Mouse (Mus musculus): ENCODE measurements at regions not wholly inside any gene's neighbourhood (a gene's known extent, or its start where the extent isn't known, plus 50 kb on each side); places are given as distances from the start of the nearest gene placed in this dataset.
A peak's percentile ranks its signal among the peaks of the same experiment; 100 is the strongest.

- DNase-seq (ENCODE audit: low spot score) = no peak
- Histone ChIP-seq H3K36me3 (no peaks in the 10 kb centered on the region), H3K9me3 (no peaks in the 10 kb centered on the region), H3K4me3 (no peak overlapping the region), H3K27me3 (ENCODE audit: insufficient read depth, poor library complexity, severe bottlenecking) (no peaks in the 10 kb centered on the region), H3K4me1 (replicated peaks) (peaks cover 7% of the 10 kb centered on the region; the same call in 1 of the 2 replicates), H3K27ac (no peak overlapping the region)
- 94% methylated on average over 6 of the region's 6 CpGs for WGBS
Measured at GRCm38 (mm10) chr12:52622398-52622797, 76.8 kb upstream of the Akap6 start.

GRCm38 (mm10) chr12:52623416-52624108 is 75.6 kb upstream of the Akap6 start:
- no peaks in the 10 kb centered on the region for H3K27me3 ChIP-seq (ENCODE audit: insufficient read depth, poor library complexity, severe bottlenecking)
- peak overlapping the region; percentile 45; the same call in 1 of the 2 replicates for H3K27ac ChIP-seq
- H3K4me1 ChIP-seq (replicated peaks) = peaks cover 7% of the 10 kb centered on the region; the same call in 1 of the 2 replicates
- H3K9me3 ChIP-seq = no peaks in the 10 kb centered on the region
- WGBS = 56% methylated on average over 10 of the region's 10 CpGs
- no peaks in the 10 kb centered on the region for H3K36me3 ChIP-seq
- no peak for DNase-seq (ENCODE audit: low spot score)
- no peak overlapping the region for H3K4me3 ChIP-seq

- no peaks in the 10 kb centered on the region for H3K27me3 ChIP-seq (ENCODE audit: insufficient read depth, poor library complexity, severe bottlenecking)
- 84% methylated on average over 1 of the region's 1 CpGs for WGBS
- no peaks in the 10 kb centered on the region for H3K36me3 ChIP-seq
- H3K4me3 ChIP-seq = no peak overlapping the region
- no peaks in the 10 kb centered on the region for H3K9me3 ChIP-seq
- no peak overlapping the region for H3K27ac ChIP-seq
- no peak for DNase-seq (ENCODE audit: low spot score)
- H3K4me1 ChIP-seq (replicated peaks) = peaks cover 7% of the 10 kb centered on the region; the same call in 1 of the 2 replicates
Measured at GRCm38 (mm10) chr12:52624871-52625270, 74.3 kb upstream of the Akap6 start.

- Histone ChIP-seq H3K9me3 (no peaks in the 10 kb centered on the region), H3K4me1 (replicated peaks) (peaks cover 2% of the 10 kb centered on the region; the same call in 1 of the 2 replicates)
- 74% methylated on average over 5 of the region's 5 CpGs for WGBS
Measured at GRCm38 (mm10) chr12:52628771-52629170, 70.4 kb upstream of the Akap6 start.

GRCm38 (mm10) chr12:52635121-52635878 is 63.9 kb upstream of the Akap6 start:
- DNase-seq (ENCODE audit: low spot score) = no peak

More at GRCm38 (mm10) chr12:52628771-52629170, 70.4 kb upstream of the Akap6 start:
- no peak overlapping the region for H3K4me3 ChIP-seq
- no peaks in the 10 kb centered on the region for H3K27me3 ChIP-seq (ENCODE audit: insufficient read depth, poor library complexity, severe bottlenecking)
- no peak overlapping the region for H3K27ac ChIP-seq
- H3K36me3 ChIP-seq = no peaks in the 10 kb centered on the region
- DNase-seq (ENCODE audit: low spot score) = no peak

GRCm38 (mm10) chr12:52636186-52636881 is 62.8 kb upstream of the Akap6 start:
- WGBS = 71% methylated on average over 6 of the region's 6 CpGs
- Histone ChIP-seq H3K4me1 (replicated peaks) (peaks cover 16% of the 10 kb centered on the region), H3K27ac (no peak overlapping the region), H3K36me3 (no peaks in the 10 kb centered on the region), H3K9me3 (no peaks in the 10 kb centered on the region), H3K27me3 (ENCODE audit: insufficient read depth, poor library complexity, severe bottlenecking) (no peaks in the 10 kb centered on the region), H3K4me3 (no peak overlapping the region)
- DNase-seq (ENCODE audit: low spot score) = no peak

More at GRCm38 (mm10) chr12:52635121-52635878, 63.9 kb upstream of the Akap6 start:
- Histone ChIP-seq H3K27me3 (ENCODE audit: insufficient read depth, poor library complexity, severe bottlenecking) (no peaks in the 10 kb centered on the region), H3K9me3 (no peaks in the 10 kb centered on the region), H3K4me3 (no peak overlapping the region), H3K4me1 (replicated peaks) (peaks cover 8% of the 10 kb centered on the region), H3K27ac (no peak overlapping the region), H3K36me3 (no peaks in the 10 kb centered on the region)
- 78% methylated on average over 8 of the region's 8 CpGs for WGBS

GRCm38 (mm10) chr12:52636920-52637319 is 62.3 kb upstream of the Akap6 start:
- 94% methylated on average over 4 of the region's 4 CpGs for WGBS

GRCm38 (mm10) chr12:52637506-52638249 is 61.5 kb upstream of the Akap6 start:
- Histone ChIP-seq H3K9me3 (no peaks in the 10 kb centered on the region), H3K36me3 (no peaks in the 10 kb centered on the region), H3K27me3 (ENCODE audit: insufficient read depth, poor library complexity, severe bottlenecking) (no peaks in the 10 kb centered on the region), H3K27ac (peak overlapping the region; percentile 53; the same call in 1 of the 2 replicates), H3K4me1 (replicated peaks) (peaks cover 22% of the 10 kb centered on the region), H3K4me3 (no peak overlapping the region)
- peak; percentile 30 for DNase-seq (ENCODE audit: low spot score)
- whole genome bisulfite sequencing = 66% methylated on average over 14 of the region's 14 CpGs

More at GRCm38 (mm10) chr12:52636920-52637319, 62.3 kb upstream of the Akap6 start:
- Histone ChIP-seq H3K4me1 (replicated peaks) (peaks cover 22% of the 10 kb centered on the region), H3K36me3 (no peaks in the 10 kb centered on the region), H3K9me3 (no peaks in the 10 kb centered on the region), H3K4me3 (no peak overlapping the region), H3K27me3 (ENCODE audit: insufficient read depth, poor library complexity, severe bottlenecking) (no peaks in the 10 kb centered on the region), H3K27ac (no peak overlapping the region)
- no peak for DNase-seq (ENCODE audit: low spot score)

- no peak for DNase-seq (ENCODE audit: low spot score)
- H3K27me3 ChIP-seq (ENCODE audit: insufficient read depth, poor library complexity, severe bottlenecking) = no peaks in the 10 kb centered on the region
- peaks cover 22% of the 10 kb centered on the region for H3K4me1 ChIP-seq (replicated peaks)
- no peak overlapping the region for H3K27ac ChIP-seq
- H3K36me3 ChIP-seq = no peaks in the 10 kb centered on the region
- H3K4me3 ChIP-seq = no peak overlapping the region
- WGBS = 81% methylated on average over 11 of the region's 11 CpGs
- no peaks in the 10 kb centered on the region for H3K9me3 ChIP-seq
Measured at GRCm38 (mm10) chr12:52638461-52638860, 60.7 kb upstream of the Akap6 start.

- no peaks in the 10 kb centered on the region for H3K36me3 ChIP-seq
Measured at GRCm38 (mm10) chr12:52644059-52644458, 55.1 kb upstream of the Akap6 start.

More at GRCm38 (mm10) chr12:52644059-52644458, 55.1 kb upstream of the Akap6 start:
- Histone ChIP-seq H3K4me1 (replicated peaks) (peaks cover 14% of the 10 kb centered on the region; the same call in 1 of the 2 replicates), H3K27ac (no peak overlapping the region), H3K27me3 (ENCODE audit: insufficient read depth, poor library complexity, severe bottlenecking) (no peaks in the 10 kb centered on the region), H3K9me3 (no peaks in the 10 kb centered on the region), H3K4me3 (no peak overlapping the region)
- DNase-seq (ENCODE audit: low spot score) = no peak
- 85% methylated on average over 5 of the region's 5 CpGs for WGBS
